Mouse (Mus musculus) liver, adult 2 months (tissue): ENCODE results near the gene Thumpd1. TPM values are rescaled to one million over a fixed set of nuclear protein-coding genes. Genes with fewer than 3 reads are reported as not detected.

Experiments
- DNase-seq: peaks from one replicate; pipeline ENCODE4 v3.0.0-alpha.2; 2011; ENCODE audit warnings: low read depth, low spot score; ENCODE audit errors: extremely low read depth
- H3K27ac ChIP-seq: fragments of 200-500 bp; replicated peaks from 2 replicates; pipeline ENCODE4 v1.5.1; 2012; ENCODE audit warnings: low read depth, mild to moderate bottlenecking, control low read depth, inconsistent platforms, low read length; ENCODE audit not compliant: insufficient read depth
- H3K27me3 ChIP-seq: fragments of 200-500 bp; 2 replicates; pipeline ENCODE4 v1.6.1; 2012; ENCODE audit warnings: mild to moderate bottlenecking, moderate library complexity, low read length, inconsistent platforms; ENCODE audit not compliant: control insufficient read depth, insufficient read depth
- H3K36me3 ChIP-seq: fragments of 200-500 bp; 2 replicates; pipeline ENCODE4 v1.6.1; 2012; ENCODE audit warnings: low read length, inconsistent platforms; ENCODE audit not compliant: control insufficient read depth, insufficient read depth
- H3K4me1 ChIP-seq: fragments of 200-500 bp; 2 replicates; pipeline ENCODE4 v1.6.1; 2011; ENCODE audit warnings: low read length; ENCODE audit not compliant: control insufficient read depth, insufficient read depth
- H3K4me3 ChIP-seq: fragments of 200-500 bp; 2 replicates; pipeline ENCODE4 v1.5.1; 2011; ENCODE audit warnings: low read depth, mild to moderate bottlenecking, control low read depth, low read length, moderate library complexity; ENCODE audit not compliant: insufficient read depth
- H3K79me2 ChIP-seq: fragments of 200-500 bp; 2 replicates; pipeline ENCODE4 v1.6.1; 2012; ENCODE audit warnings: inconsistent platforms, mild to moderate bottlenecking, low read length, moderate library complexity; ENCODE audit not compliant: control insufficient read depth, insufficient read depth
- H3K9ac ChIP-seq: fragments of 200-500 bp; 2 replicates; pipeline ENCODE4 v1.6.1; 2012; ENCODE audit warnings: low read depth, mild to moderate bottlenecking, control low read depth, inconsistent platforms, low read length
- CTCF ChIP-seq: fragments of 200-500 bp; IDR thresholded peaks from 2 replicates; pipeline ENCODE4 v1.5.1; 2011; ENCODE audit warnings: low read depth, low read length, control low read depth
- POLR2A ChIP-seq: fragments of 200-500 bp; IDR thresholded peaks from 2 replicates; pipeline ENCODE4 v1.6.1; 2011; ENCODE audit warnings: low read length, control low read depth; ENCODE audit not compliant: insufficient read depth; ENCODE audit errors: extremely low read depth
- WGBS: fragments of 180-500 bp; shearing (Covaris S2); methylation state at CpG from one replicate; pipeline ENCODE4 v1.1.7; 2018; 5-methylcytosine and 5-hydroxymethylcytosine counted together
- polyA plus RNA-seq: library from polyadenylated mRNA; depleted of rRNA; stranded (reverse); fragments of >200 nt; gene quantifications from 2 replicates; pipeline ENCODE4 v1.2.3, GENCODE M21; 2012; rRNA removed
- total RNA-seq: library from RNA; depleted of rRNA; stranded (reverse); fragments of >200 nt; gene quantifications from 2 replicates; pipeline ENCODE4 v1.2.3, GENCODE M21; 2014; rRNA removed

Thumpd1 gene
- total RNA-seq (11.8 and 13.6 TPM in 2 replicates), polyA plus RNA-seq (6.0 and 7.2 TPM in 2 replicates)

- under 1% methylated on average over 60 of the region's 60 CpGs for WGBS
Observed at GRCm38 (mm10) chr7:119720253-119720946, at the start of gene Thumpd1. Gene Thumpd1 (minus strand): TSS chr7:119720798.

GRCm38 (mm10) chr7:119769895-119770294 is 49.3 kb upstream of the Thumpd1 start:
- no peak for TF ChIP-seq CTCF
- no peak for TF ChIP-seq POLR2A
- H3K27me3 ChIP-seq = no peaks in the 10 kb centered on the region
- no peak overlapping the region for H3K27ac ChIP-seq
- H3K79me2 ChIP-seq = no peaks in the 10 kb centered on the region
- DNase-seq = no peak
- no peak overlapping the region for H3K4me3 ChIP-seq
- H3K4me1 ChIP-seq = no peaks in the 10 kb centered on the region
- WGBS = 88% methylated on average over 8 of the region's 8 CpGs
- H3K9ac ChIP-seq = no peak overlapping the region
- H3K36me3 ChIP-seq = peaks cover 73% of the 10 kb centered on the region

More at GRCm38 (mm10) chr7:119720253-119720946, at the start of gene Thumpd1:
- Histone ChIP-seq H3K9ac (peak within 1 kb of the TSS; percentile 82), H3K4me3 (peak within 1 kb of the TSS; percentile 95), H3K27me3 (no peaks in the 10 kb centered on the region), H3K36me3 (peaks cover 26% of the 10 kb centered on the region), H3K4me1 (0 out of 2 replicates have a peak, but pooled peaks cover 2% of the 10 kb centered on the region), H3K79me2 (peaks cover 4% of the 10 kb centered on the region; the same call in 1 of the 2 replicates), H3K27ac (no peak within 1 kb of the TSS; the same call in 1 of the 2 replicates)
- DNase-seq = peak; percentile 80
- TF ChIP-seq POLR2A (peak; percentile 56; the same call in 1 of the 2 replicates), CTCF (peak; percentile 71)

GRCm38 (mm10) chr7:119766996-119767395 is 46.4 kb upstream of the Thumpd1 start:
- no peak overlapping the region for H3K9ac ChIP-seq
- 74% methylated on average over 6 of the region's 6 CpGs for WGBS

GRCm38 (mm10) chr7:119764377-119764776 is 43.8 kb upstream of the Thumpd1 start:
- Histone ChIP-seq H3K79me2 (peaks cover 4% of the 10 kb centered on the region; the same call in 1 of the 2 replicates), H3K4me3 (no peak overlapping the region), H3K9ac (no peak overlapping the region), H3K27ac (no peak overlapping the region), H3K36me3 (peaks cover 32% of the 10 kb centered on the region), H3K4me1 (peaks cover 7% of the 10 kb centered on the region), H3K27me3 (no peaks in the 10 kb centered on the region)
- DNase-seq = no peak
- TF ChIP-seq POLR2A = no peak
- no peak for TF ChIP-seq CTCF
- WGBS = 90% methylated on average over 3 of the region's 3 CpGs

More at GRCm38 (mm10) chr7:119766996-119767395, 46.4 kb upstream of the Thumpd1 start:
- no peak for DNase-seq
- H3K27me3 ChIP-seq = no peaks in the 10 kb centered on the region
- peaks cover 54% of the 10 kb centered on the region for H3K36me3 ChIP-seq
- H3K4me3 ChIP-seq = no peak overlapping the region
- no peak overlapping the region for H3K27ac ChIP-seq
- H3K79me2 ChIP-seq = peaks cover 2% of the 10 kb centered on the region; the same call in 1 of the 2 replicates
- peaks cover 2% of the 10 kb centered on the region for H3K4me1 ChIP-seq
- TF ChIP-seq POLR2A (no peak), CTCF (no peak)

- peaks cover 7% of the 10 kb centered on the region for H3K4me1 ChIP-seq
- peaks cover 4% of the 10 kb centered on the region; the same call in 1 of the 2 replicates for H3K79me2 ChIP-seq
- WGBS = 13% methylated on average over 4 of the region's 4 CpGs
- peak; percentile 63 for DNase-seq
- H3K27me3 ChIP-seq = no peaks in the 10 kb centered on the region
- H3K27ac ChIP-seq = 0 out of 2 replicates have a peak overlapping the region, but pooled peaks have one; percentile 26
- H3K4me3 ChIP-seq = no peak overlapping the region
- H3K36me3 ChIP-seq = peaks cover 12% of the 10 kb centered on the region
- peak overlapping the region; percentile 4; the same call in 1 of the 2 replicates for H3K9ac ChIP-seq
- TF ChIP-seq CTCF (no peak), POLR2A (no peak)
Observed at GRCm38 (mm10) chr7:119762166-119762697, 41.6 kb upstream of the Thumpd1 start.
